Mouse (Mus musculus) thymus, postnatal 14 days (tissue): ENCODE measurements around the gene Olfr954.

Source experiments
- DNase-seq: peaks from one replicate; pipeline ENCODE4 v3.0.0; 2021

The Olfr954 gene

GRCm38 (mm10) chr9:39456401-39456800 lies at the start of gene Olfr954:
Gene Olfr954 (plus strand): TSS chr9:39456701.
- DNase-seq, result no peak

GRCm38 (mm10) chr9:39427048-39427447 lies 29.5 kb upstream of the Olfr954 start, which contains the start of gene Olfr952:
Gene Olfr952 (minus strand): TSS chr9:39427148.
- DNase-seq, result no peak

DNA sequence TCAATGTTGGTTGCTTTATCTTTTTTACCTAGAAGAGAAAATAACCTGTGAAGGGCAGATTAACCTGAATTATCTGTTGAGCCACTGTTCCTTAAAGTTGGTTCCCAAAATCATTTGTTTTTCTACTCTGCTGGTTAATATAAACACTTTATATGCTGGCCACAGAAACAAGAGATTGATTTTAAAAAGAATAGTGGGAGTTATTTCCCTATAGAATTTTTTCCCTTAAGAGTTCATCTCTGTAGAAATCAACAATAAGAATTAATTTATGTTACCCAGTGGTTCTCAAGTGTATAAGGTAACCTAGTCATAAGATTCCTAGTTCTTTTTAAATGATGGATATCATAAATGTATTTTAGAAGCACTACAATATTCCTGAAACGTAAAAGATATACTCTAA lies 15.3 kb downstream of the Olfr954 start, which contains the start of gene Olfr955:
Gene Olfr955 (minus strand): TSS at position 101 of the 400 bp plus-strand sequence.
- DNase-seq, result no peak

DNA sequence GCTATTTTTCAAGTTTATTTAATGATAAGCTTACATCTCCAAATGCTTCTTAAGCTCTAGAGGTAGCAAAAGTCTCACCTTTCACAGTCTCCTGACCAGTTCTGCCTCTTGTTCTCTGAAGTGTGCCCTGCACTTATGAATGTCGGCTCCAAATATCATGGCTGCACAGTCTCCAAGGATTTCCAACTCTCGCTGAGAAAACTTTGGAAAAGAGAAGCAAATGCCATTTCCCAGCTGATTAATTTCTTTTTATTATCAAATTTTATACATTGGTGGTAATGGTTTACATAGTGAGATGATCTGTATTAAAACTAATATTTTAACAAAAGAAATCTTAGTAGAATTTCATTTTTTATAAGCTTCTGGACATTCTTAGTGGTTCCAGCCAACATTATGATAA lies 37.4 kb downstream of the Olfr954 start, which contains the start of gene Olfr44:
Gene Olfr44 (minus strand): TSS at position 101 of the 400 bp plus-strand sequence.
- DNase-seq, result no peak

DNA sequence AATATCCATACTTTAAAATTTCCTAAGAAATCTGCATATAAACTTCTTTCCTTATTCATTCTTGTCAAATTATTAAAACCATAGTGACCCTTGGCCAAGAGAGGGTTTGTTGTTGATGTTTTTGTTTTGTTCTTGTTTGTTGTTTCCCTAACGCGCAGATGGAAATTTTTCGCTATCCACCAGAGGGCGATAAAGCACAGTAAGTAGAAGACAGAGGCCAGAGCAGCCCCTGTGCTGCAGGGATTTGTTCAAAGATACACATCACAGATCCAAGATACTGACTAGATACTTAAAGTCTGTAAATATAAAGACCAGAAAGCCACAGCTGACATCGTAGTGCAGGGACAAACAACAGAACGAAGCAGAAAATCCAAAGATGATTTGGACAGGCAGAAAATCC lies 52.5 kb downstream of the Olfr954 start:
- no peak for DNase-seq

DNA sequence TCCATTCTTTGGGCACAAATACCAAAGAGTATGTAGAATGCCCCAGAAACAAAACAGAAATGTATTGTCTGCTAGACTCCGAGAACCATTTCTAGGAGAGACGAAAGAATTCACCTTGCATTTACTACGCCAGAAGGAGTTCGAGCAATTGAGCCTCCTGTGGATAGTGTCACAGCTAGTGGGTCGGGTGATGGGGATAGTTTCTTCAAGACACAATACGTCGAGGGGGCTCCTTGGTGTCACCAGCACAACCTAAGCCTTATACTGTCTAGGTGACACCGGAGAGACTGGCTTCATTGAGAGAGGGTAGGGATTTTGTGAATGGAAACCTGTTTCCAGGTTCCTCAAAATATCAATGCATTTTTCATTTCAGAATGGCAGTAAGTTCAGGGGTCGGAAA lies 52.9 kb downstream of the Olfr954 start:
- no peak for DNase-seq
